In genomic region chr14:73238498-73239250, GRCm38 (mm10) we compare ENCODE assay signal across 8 mouse cellular contexts. TPM values are rescaled to one million over a fixed set of nuclear protein-coding genes. Genes with fewer than 3 reads are reported as not detected.
DNase-seq lines count a peak whose midpoint lies in the region; ATAC-seq lines count a peak whose summit lies in the region.

No protein-coding gene starts in this region.

- H3K4me3 ChIP-seq in embryonic facial prominence, embryonic 11.5 days (ENCODE audit: low read depth, low read length): peak overlapping the region; percentile 39
- peak overlapping the region; percentile 66 for H3K4me3 ChIP-seq in limb, embryonic 10.5 days
- peak overlapping the region; percentile 63 for H3K4me3 ChIP-seq in stomach, embryonic 16.5 days (replicated peaks; ENCODE audit: low read length)

- peak overlapping the region; percentile 39 for H3K4me2 ChIP-seq in embryonic facial prominence, embryonic 11.5 days (ENCODE audit: low read depth, low read length)
- H3K4me2 ChIP-seq in stomach, embryonic 16.5 days (ENCODE audit: low read depth, low read length): peak overlapping the region; percentile 62

- no peaks in the 10 kb centered on the region for H3K9me3 ChIP-seq in embryonic facial prominence, embryonic 11.5 days (replicated peaks; ENCODE audit: control insufficient read depth, low read length)
- H3K9me3 ChIP-seq in limb, embryonic 10.5 days (replicated peaks): no peaks in the 10 kb centered on the region
- no peaks in the 10 kb centered on the region for H3K9me3 ChIP-seq in stomach, embryonic 16.5 days (replicated peaks; ENCODE audit: control insufficient read depth, low read length)

- DNase-seq in CD4-positive helper T cell, adult 2 months (ENCODE audit: low read depth, low spot score): peak; percentile 56
- peak; percentile 51 for DNase-seq in MN1 (ENCODE audit: low spot score)
- peak; percentile 75 for DNase-seq in embryonic facial prominence, embryonic 11.5 days (ENCODE audit: low spot score)
- DNase-seq in heart, postnatal 25 days (ENCODE audit: low spot score): peak; percentile 12
- peak; percentile 76 for DNase-seq in limb, embryonic 10.5 days (ENCODE audit: low spot score)
- peak; percentile 80 for DNase-seq in mesoderm, embryonic 11.5 days (ENCODE audit: low read depth, low spot score)

- no peaks in the 10 kb centered on the region for H3K27me3 ChIP-seq in embryonic facial prominence, embryonic 11.5 days (ENCODE audit: control insufficient read depth, insufficient read depth, low read length)
- H3K27me3 ChIP-seq in limb, embryonic 10.5 days (ENCODE audit: low read depth, poor library complexity, severe bottlenecking): no peaks in the 10 kb centered on the region
- H3K27me3 ChIP-seq in stomach, embryonic 16.5 days (ENCODE audit: control insufficient read depth, insufficient read depth, low read length): no peaks in the 10 kb centered on the region

- ATAC-seq in embryonic facial prominence, embryonic 11.5 days (replicated peaks; ENCODE audit: insufficient number of reproducible peaks, low FRiP score, low TSS enrichment, low read depth): peak; percentile 90
- peak; percentile 87 for ATAC-seq in stomach, embryonic 16.5 days (ENCODE audit: insufficient read depth, low FRiP score)
- ATAC-seq in erythroid progenitor cell, adult 5-6 weeks (replicated peaks; ENCODE audit: low FRiP score, poor library complexity, severe bottlenecking): no peak

- H3K27ac ChIP-seq in embryonic facial prominence, embryonic 11.5 days (replicated peaks; ENCODE audit: low read depth, low read length): peak overlapping the region; percentile 85
- H3K27ac ChIP-seq in limb, embryonic 10.5 days: peak overlapping the region; percentile 96
- H3K27ac ChIP-seq in stomach, embryonic 16.5 days (ENCODE audit: low read length): peak overlapping the region; percentile 98

- under 1% methylated on average over 20 of the region's 20 CpGs for WGBS in embryonic facial prominence, embryonic 11.5 days
- under 1% methylated on average over 20 of the region's 20 CpGs for WGBS in limb, embryonic 10.5 days
- WGBS in stomach, embryonic 16.5 days: under 1% methylated on average over 20 of the region's 20 CpGs

- H3K36me3 ChIP-seq in embryonic facial prominence, embryonic 11.5 days (replicated peaks; ENCODE audit: control insufficient read depth, insufficient read depth, low read depth, low read length): no peaks in the 10 kb centered on the region
- peaks cover 19% of the 10 kb centered on the region for H3K36me3 ChIP-seq in limb, embryonic 10.5 days
- H3K36me3 ChIP-seq in stomach, embryonic 16.5 days (ENCODE audit: control insufficient read depth, insufficient read depth, low read length): no peaks in the 10 kb centered on the region

- intact Hi-C loops in heart, postnatal 25 days (cut with DNase I): no loop called here

- H3K9ac ChIP-seq in embryonic facial prominence, embryonic 11.5 days (replicated peaks; ENCODE audit: low read length): peak overlapping the region; percentile 73
- H3K9ac ChIP-seq in stomach, embryonic 16.5 days (ENCODE audit: low read length): peak overlapping the region; percentile 79

- H3K4me1 ChIP-seq in embryonic facial prominence, embryonic 11.5 days (ENCODE audit: control insufficient read depth, insufficient read depth, low read length): peaks cover 6% of the 10 kb centered on the region; the same call in 1 of the 2 replicates
- H3K4me1 ChIP-seq in limb, embryonic 10.5 days: peaks cover 31% of the 10 kb centered on the region
- peaks cover 18% of the 10 kb centered on the region for H3K4me1 ChIP-seq in stomach, embryonic 16.5 days (ENCODE audit: control insufficient read depth, insufficient read depth, low read length)

RNA-seq across cellular contexts. Expression of gene Lpar6, which starts 1.0 kb away (rescaled TPM):
- polyA plus RNA-seq in embryonic facial prominence, embryonic 11.5 days (2014; fragmentation: Nextera tagmentation; extraction: Ambion mirVana): 19.0 and 22.4 TPM in 2 replicates
- 1 to 10 TPM; 3.3 to 3.8 TPM for total RNA-seq in heart, postnatal 25 days (2021)
- polyA plus RNA-seq in limb, embryonic 10.5 days (2016; fragmentation: Nextera tagmentation; extraction: Ambion mirVana): 18.9 and 20.0 TPM in 2 replicates
- polyA plus RNA-seq in stomach, embryonic 16.5 days (2015; fragmentation: Nextera tagmentation; extraction: Ambion mirVana): 13.2 and 13.8 TPM in 2 replicates
- total RNA-seq in erythroid progenitor cell, adult 5-6 weeks (2015; ENCODE audit: low replicate concordance): 2.9 and 4.3 TPM in 2 replicates
- 0.15 and 5.8 TPM in 2 replicates for total RNA-seq in erythroid progenitor cell, adult 5-6 weeks (2017; ENCODE audit: low replicate concordance)

Comparison
In these comparisons a context has a peak if more than half of its experiments do, and no peak if none do; other contexts are left out.
1. DNase-seq: peak in every context shown above with its lines; median percentile 80 in mesoderm, embryonic 11.5 days; 76 in limb, embryonic 10.5 days; 75 in embryonic facial prominence, embryonic 11.5 days; 56 in CD4-positive helper T cell, adult 2 months; 51 in MN1; 12 in heart, postnatal 25 days.